Mouse (Mus musculus) hindbrain, embryonic 16.5 days (tissue): Measurements from ENCODE around the gene Ccdc136. TPM values are rescaled to one million over a fixed set of nuclear protein-coding genes. Genes with fewer than 3 reads are reported as not detected.

Experiments
- ATAC-seq: fragments of 200-750 bp; cut with Nextera tagmentation; 2 replicates; pipeline ENCODE4 v1.8.0; 2017; ENCODE audit warnings: moderate TSS enrichment, moderate library complexity
- H3K27ac ChIP-seq: fragments of 300-500 bp; sonication (generic); 2 replicates; pipeline ENCODE4 v1.5.1; 2014; ENCODE audit warnings: low read depth, mild to moderate bottlenecking, control low read depth, low read length, moderate library complexity
- H3K27me3 ChIP-seq: fragments of 300-500 bp; sonication (generic); replicated peaks from 2 replicates; pipeline ENCODE4 v1.6.1; 2014; ENCODE audit warnings: low read length; ENCODE audit not compliant: control insufficient read depth, insufficient read depth
- H3K36me3 ChIP-seq: fragments of 300-500 bp; sonication (generic); 2 replicates; pipeline ENCODE4 v1.6.1; 2014; ENCODE audit warnings: mild to moderate bottlenecking, low read length, moderate library complexity, mixed read lengths; ENCODE audit not compliant: control insufficient read depth, insufficient read depth
- H3K4me1 ChIP-seq: fragments of 300-500 bp; sonication (generic); 2 replicates; pipeline ENCODE4 v1.6.1; 2014; ENCODE audit warnings: low read depth, low read length; ENCODE audit not compliant: control insufficient read depth, insufficient read depth
- H3K4me2 ChIP-seq: fragments of 300-500 bp; sonication (generic); 2 replicates; pipeline ENCODE4 v1.6.1; 2014; ENCODE audit warnings: mild to moderate bottlenecking, low read length, control low read depth, moderate library complexity
- H3K4me3 ChIP-seq: fragments of 300-500 bp; sonication (generic); 2 replicates; pipeline ENCODE4 v1.5.1; 2014; ENCODE audit warnings: mild to moderate bottlenecking, low read length, control low read depth, moderate library complexity
- H3K9ac ChIP-seq: fragments of 300-500 bp; sonication (generic); 2 replicates; pipeline ENCODE4 v1.6.1; 2014; ENCODE audit warnings: low read depth, mild to moderate bottlenecking, control low read depth, low read length, moderate library complexity
- H3K9me3 ChIP-seq: fragments of 300-500 bp; sonication (generic); 2 replicates; pipeline ENCODE4 v1.6.1; 2014; ENCODE audit warnings: mild to moderate bottlenecking, low read length, moderate library complexity; ENCODE audit not compliant: control insufficient read depth
- WGBS: fragments of 180-500 bp; shearing (Covaris S2); extraction: QIAGEN DNeasy Blood & Tissue Kit; methylation state at CpG from one replicate; pipeline ENCODE4 v1.1.7; 2014; 5-methylcytosine and 5-hydroxymethylcytosine counted together
- polyA plus RNA-seq: library from polyadenylated mRNA; unstranded; fragments of >200 nt; fragmentation: Nextera tagmentation; extraction: Ambion mirVana; gene quantifications from 2 replicates; pipeline ENCODE4 v1.2.1, GENCODE M21; 2015

Gene Ccdc136
- polyA plus RNA-seq, 1 experiment from 2014 or later = 58.3 TPM

- Histone ChIP-seq H3K9ac (no peak overlapping the region), H3K27me3 (no peaks in the 10 kb centered on the region), H3K4me1 (no peaks in the 10 kb centered on the region; the same call in 1 of the 2 replicates), H3K9me3 (no peaks in the 10 kb centered on the region), H3K27ac (no peak overlapping the region), H3K4me3 (no peak overlapping the region), H3K4me2 (no peak overlapping the region), H3K36me3 (peaks cover 6% of the 10 kb centered on the region; the same call in 1 of the 2 replicates)
- ATAC-seq = peak; percentile 24; the same call in 1 of the 2 replicates
- WGBS = 38% methylated on average over 7 of the region's 7 CpGs
Measured at GRCm38 (mm10) chr6:29362246-29363128, 33.6 kb upstream of the Ccdc136 start.

- Histone ChIP-seq H3K4me2 (no peak overlapping the region), H3K4me3 (no peak overlapping the region), H3K36me3 (peaks cover 9% of the 10 kb centered on the region), H3K27ac (0 out of 2 replicates have a peak overlapping the region, but pooled peaks have one; percentile 37), H3K9me3 (no peaks in the 10 kb centered on the region), H3K9ac (no peak overlapping the region), H3K4me1 (no peaks in the 10 kb centered on the region; the same call in 1 of the 2 replicates), H3K27me3 (no peaks in the 10 kb centered on the region)
- peak; percentile 24; the same call in 1 of the 2 replicates for ATAC-seq
- WGBS = 76% methylated on average over 3 of the region's 3 CpGs
Measured at GRCm38 (mm10) chr6:29363129-29363515, 33.0 kb upstream of the Ccdc136 start.

DNA sequence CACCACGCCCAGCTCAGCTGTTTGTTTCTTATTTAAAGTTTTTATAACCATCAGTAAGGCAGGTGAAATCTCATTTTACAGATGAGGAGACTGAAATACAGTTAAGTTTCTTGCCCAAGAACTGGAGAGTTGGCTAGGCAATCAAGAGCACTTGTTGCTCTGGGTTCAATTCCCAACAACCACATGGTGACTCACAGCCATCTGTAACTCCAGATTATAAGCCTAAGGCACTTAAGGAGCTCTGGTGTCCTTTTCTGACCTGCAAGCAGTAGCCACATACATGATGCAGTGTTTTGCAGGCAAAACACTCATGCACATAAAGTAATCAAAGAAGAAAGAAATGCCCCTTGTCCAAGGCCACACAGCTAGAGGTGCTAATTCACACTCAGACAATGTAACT is 30.8 kb upstream of the Ccdc136 start:
- no peaks in the 10 kb centered on the region; the same call in 1 of the 2 replicates for H3K4me1 ChIP-seq
- H3K4me2 ChIP-seq = no peak overlapping the region
- ATAC-seq = no peak
- no peak overlapping the region for H3K4me3 ChIP-seq
- no peak overlapping the region for H3K27ac ChIP-seq
- WGBS = 96% methylated on average over 1 of the region's 1 CpGs
- no peaks in the 10 kb centered on the region for H3K27me3 ChIP-seq
- H3K9ac ChIP-seq = no peak overlapping the region
- H3K36me3 ChIP-seq = peaks cover 11% of the 10 kb centered on the region
- no peaks in the 10 kb centered on the region for H3K9me3 ChIP-seq

- 85% methylated on average over 4 of the region's 4 CpGs for WGBS
- ATAC-seq = no peak
- H3K9me3 ChIP-seq = no peaks in the 10 kb centered on the region
- H3K4me2 ChIP-seq = no peak overlapping the region
- no peaks in the 10 kb centered on the region for H3K27me3 ChIP-seq
- no peak overlapping the region for H3K4me3 ChIP-seq
- H3K9ac ChIP-seq = no peak overlapping the region
- no peaks in the 10 kb centered on the region for H3K4me1 ChIP-seq
- H3K27ac ChIP-seq = no peak overlapping the region
- peaks cover 33% of the 10 kb centered on the region for H3K36me3 ChIP-seq
Measured at GRCm38 (mm10) chr6:29377386-29377785, 18.7 kb upstream of the Ccdc136 start.

DNA sequence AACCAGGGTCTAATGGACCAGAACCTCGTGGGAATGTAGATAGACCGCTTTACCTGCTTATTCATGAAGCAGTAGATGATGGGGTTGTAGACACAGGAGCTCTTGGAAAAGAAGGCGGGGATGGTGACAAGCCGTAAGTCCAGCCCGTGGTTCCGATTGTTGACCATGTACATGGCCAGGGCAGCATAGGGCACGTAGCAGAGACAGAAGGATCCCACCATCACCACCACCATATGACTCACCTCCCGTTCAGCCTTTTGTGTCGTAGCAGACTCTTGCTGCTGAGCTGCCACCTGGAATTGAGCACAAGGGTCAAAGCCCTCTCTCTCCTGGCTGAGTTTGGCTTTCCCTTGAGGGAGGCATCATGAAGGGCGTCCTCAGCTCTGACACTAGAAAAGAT is 17.4 kb upstream of the Ccdc136 start:
- Histone ChIP-seq H3K27ac (no peak overlapping the region), H3K36me3 (peaks cover 27% of the 10 kb centered on the region; the same call in 1 of the 2 replicates), H3K9me3 (no peaks in the 10 kb centered on the region), H3K4me2 (no peak overlapping the region), H3K9ac (no peak overlapping the region), H3K27me3 (no peaks in the 10 kb centered on the region), H3K4me3 (no peak overlapping the region), H3K4me1 (no peaks in the 10 kb centered on the region)
- no peak for ATAC-seq
- WGBS = 97% methylated on average over 10 of the region's 10 CpGs

DNA sequence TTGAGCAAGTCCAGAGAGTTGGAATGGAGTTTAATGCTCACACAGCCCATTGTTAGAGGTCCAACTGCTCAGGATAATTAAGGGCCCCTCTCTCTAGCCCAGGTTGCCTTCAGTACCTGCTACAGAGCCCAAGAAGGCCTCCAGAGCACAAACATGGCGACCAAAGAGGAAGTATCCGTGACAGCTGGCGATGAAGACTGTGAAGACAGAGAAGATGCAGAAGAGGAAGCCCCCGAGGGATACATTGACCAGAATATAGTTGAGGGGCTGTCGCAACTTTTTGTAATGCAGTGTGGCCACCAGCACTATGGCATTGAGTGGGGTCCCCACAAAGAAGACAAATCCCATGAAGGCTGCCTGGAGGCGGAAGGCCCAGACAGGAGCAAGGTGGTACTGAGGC is 16.2 kb upstream of the Ccdc136 start:
- no peak overlapping the region for H3K4me3 ChIP-seq
- peaks cover 24% of the 10 kb centered on the region; the same call in 1 of the 2 replicates for H3K36me3 ChIP-seq
- H3K4me2 ChIP-seq = no peak overlapping the region
- H3K9me3 ChIP-seq = no peaks in the 10 kb centered on the region
- H3K27me3 ChIP-seq = no peaks in the 10 kb centered on the region
- 95% methylated on average over 6 of the region's 6 CpGs for WGBS
- no peak overlapping the region for H3K27ac ChIP-seq
- no peaks in the 10 kb centered on the region for H3K4me1 ChIP-seq
- no peak for ATAC-seq
- no peak overlapping the region for H3K9ac ChIP-seq

- Histone ChIP-seq H3K9me3 (no peaks in the 10 kb centered on the region), H3K4me3 (no peak overlapping the region), H3K27ac (no peak overlapping the region), H3K27me3 (no peaks in the 10 kb centered on the region; the same call in 1 of the 2 replicates), H3K4me2 (no peak overlapping the region), H3K9ac (no peak overlapping the region), H3K4me1 (no peaks in the 10 kb centered on the region), H3K36me3 (0 out of 2 replicates have a peak, but pooled peaks cover 4% of the 10 kb centered on the region)
- WGBS = 48% methylated on average over 2 of the region's 2 CpGs
- ATAC-seq = no peak
Measured at GRCm38 (mm10) chr6:29382442-29382841, 13.7 kb upstream of the Ccdc136 start.

DNA sequence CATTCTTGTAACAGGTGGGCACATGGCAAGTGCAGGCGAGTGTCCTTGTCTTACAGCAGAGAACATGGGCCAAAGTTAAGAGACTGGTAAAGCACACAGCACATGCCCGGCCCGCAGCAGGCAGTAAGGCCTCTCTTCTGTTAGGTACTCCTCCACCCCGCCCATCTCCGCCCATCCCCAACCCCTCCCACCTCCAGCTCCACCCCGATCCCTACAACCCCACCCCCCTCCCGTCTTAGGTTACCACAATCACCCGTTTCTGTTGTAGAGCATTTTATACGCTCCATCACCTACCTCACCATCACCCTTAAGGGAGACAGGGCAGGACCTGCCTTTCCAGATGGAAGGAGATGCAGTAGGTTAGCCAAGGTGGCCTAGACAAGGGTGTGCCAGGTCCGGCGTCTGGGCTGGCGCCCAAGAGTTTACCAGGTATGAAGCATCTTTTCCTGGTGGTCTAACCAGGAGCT is 8.0 kb upstream of the Ccdc136 start, which contains the start of gene Opn1sw:
Gene Opn1sw (minus strand): TSS at position 417 of the 467 bp plus-strand sequence.
- WGBS = 9% methylated on average over 12 of the region's 12 CpGs
- no peaks in the 10 kb centered on the region for H3K36me3 ChIP-seq
- H3K4me1 ChIP-seq = peaks cover 2% of the 10 kb centered on the region
- no peak within 1 kb of the TSS for H3K27ac ChIP-seq
- H3K9me3 ChIP-seq = no peaks in the 10 kb centered on the region
- H3K4me3 ChIP-seq = peak within 1 kb of the TSS; percentile 20; the same call in 1 of the 2 replicates
- no peak within 1 kb of the TSS; the same call in 1 of the 2 replicates for H3K9ac ChIP-seq
- ATAC-seq = peak; percentile 28
- H3K4me2 ChIP-seq = peak within 1 kb of the TSS; percentile 46
- no peaks in the 10 kb centered on the region; the same call in 1 of the 2 replicates for H3K27me3 ChIP-seq

DNA sequence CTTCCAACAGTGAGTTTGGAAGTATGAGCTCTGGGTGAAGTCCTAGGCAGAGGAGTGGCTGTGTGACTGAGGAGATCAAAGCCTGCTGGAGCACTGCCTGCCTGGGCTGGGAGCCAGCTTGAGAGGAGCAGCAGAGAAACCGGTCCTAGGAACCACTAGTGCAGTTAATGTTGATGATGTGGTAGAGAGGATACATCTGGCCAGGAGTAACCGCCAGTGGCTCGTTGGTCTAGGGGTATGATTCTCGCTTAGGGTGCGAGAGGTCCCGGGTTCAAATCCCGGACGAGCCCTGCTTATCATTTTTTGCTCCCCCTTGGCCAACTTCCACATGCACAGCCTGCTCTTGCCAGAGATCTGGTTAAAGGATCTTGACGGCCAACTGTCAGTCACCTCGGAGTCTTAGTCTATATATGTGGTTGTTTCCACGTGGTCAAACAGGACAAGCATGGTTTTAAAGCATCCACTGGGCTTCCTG is 7.5 kb upstream of the Ccdc136 start:
- Histone ChIP-seq H3K36me3 (no peaks in the 10 kb centered on the region), H3K4me2 (peak overlapping the region; percentile 46), H3K4me3 (no peak overlapping the region; the same call in 1 of the 2 replicates), H3K4me1 (peaks cover 2% of the 10 kb centered on the region), H3K9ac (no peak overlapping the region), H3K9me3 (no peaks in the 10 kb centered on the region), H3K27me3 (no peaks in the 10 kb centered on the region; the same call in 1 of the 2 replicates), H3K27ac (no peak overlapping the region)
- ATAC-seq = peak; percentile 94
- WGBS = 8% methylated on average over 11 of the region's 11 CpGs
